Mouse (Mus musculus) layer of hippocampus, adult 9-11 months (tissue): Measurements from ENCODE around the gene Ikzf4.

ENCODE experiments used
- DNase-seq: peaks from one replicate; pipeline ENCODE4 v3.0.0; 2022

Ikzf4 gene

DNA sequence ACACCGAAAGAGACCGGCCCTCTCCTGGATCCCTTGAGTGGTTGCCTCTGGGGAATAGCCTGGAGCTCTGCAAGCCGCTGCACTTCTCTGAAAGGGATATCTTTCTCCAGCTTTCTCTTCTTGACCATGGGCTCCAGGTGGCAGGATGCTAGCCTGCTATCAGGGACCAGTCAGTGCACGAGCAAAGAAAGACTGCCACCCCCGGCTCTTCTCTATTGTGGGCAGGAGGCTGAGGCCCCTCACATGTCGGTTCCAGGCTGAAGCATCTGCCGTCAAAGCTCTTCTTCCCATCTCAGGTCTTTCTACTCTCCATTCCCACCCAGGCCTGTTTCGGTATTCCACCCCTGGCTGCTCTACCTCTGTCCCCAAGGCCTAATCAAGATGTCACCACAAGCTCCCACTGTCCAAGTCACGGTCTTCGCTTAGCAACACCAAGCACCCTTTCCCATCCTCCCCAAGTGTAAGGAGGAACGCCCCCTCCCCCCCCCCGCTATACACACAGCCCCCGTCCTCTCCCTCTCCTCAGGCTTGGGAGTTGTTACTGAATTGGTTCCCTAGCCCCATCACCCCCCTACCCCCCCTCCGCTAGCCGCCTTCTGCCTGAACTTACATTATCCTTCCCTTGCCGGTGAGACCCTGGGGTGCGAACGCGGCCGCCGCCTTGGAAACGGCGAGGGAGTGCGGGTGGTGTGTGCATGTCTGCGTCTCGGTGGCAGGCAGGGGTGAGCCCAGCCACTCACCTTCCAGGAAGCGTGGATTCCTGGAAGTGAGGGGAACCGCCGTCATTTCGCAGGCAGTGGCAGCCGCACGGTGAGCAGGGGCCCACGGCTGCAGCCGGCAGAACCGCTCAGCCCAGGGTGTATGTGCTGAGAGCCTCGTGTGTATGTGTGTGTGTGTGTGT is at the start of gene Ikzf4:
TSS of gene Ikzf4 (minus strand) at position 881 of the 901 bp plus-strand sequence.
- DNase-seq, result peak; percentile 33

- no peak for DNase-seq
Observed at GRCm38 (mm10) chr10:128695411-128695991, 49.7 kb upstream of the Ikzf4 start.

- DNase-seq, result no peak
Observed at GRCm38 (mm10) chr10:128674469-128675008, 28.7 kb upstream of the Ikzf4 start.

DNA sequence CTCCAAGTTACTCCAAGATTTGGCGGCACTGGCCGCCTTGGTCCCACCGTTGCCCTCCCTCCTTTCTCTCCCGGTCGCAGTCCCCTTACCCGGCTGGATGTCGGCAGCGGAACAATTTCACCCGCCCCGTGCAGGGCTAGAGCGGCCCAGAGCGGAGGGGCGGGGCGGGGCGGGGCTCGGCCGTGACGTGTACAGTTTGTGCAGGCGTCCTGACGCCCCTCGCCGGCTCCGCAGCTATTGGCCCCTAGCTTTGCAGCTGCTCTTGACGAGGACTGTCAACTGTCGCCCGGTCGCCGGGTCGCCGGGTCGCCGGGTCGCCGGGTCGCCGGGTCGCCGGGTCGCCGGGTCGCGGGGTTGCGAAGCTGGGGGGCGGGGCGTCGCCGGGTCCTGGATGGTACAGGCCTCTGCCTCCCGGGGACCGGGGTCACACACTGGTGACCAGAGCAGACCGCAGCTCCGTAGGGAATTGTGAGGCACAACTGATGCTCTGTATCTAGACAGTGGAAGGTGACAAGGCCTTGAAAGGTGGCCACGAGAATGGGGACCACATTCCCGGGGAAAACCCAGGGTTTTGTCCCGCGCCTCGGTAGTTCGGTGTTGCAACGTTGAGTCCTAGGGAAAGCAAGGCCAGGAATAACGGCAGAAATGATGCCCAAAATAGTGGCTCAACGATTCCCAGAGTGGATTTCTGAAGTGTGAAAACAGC is 28.1 kb upstream of the Ikzf4 start, which contains the start of gene Suox:
TSS of gene Suox (minus strand) at position 311 of the 706 bp plus-strand sequence.
- DNase-seq, result peak; percentile 84

- DNase-seq, result no peak
Observed at GRCm38 (mm10) chr10:128671148-128671547, 25.4 kb upstream of the Ikzf4 start.

DNA sequence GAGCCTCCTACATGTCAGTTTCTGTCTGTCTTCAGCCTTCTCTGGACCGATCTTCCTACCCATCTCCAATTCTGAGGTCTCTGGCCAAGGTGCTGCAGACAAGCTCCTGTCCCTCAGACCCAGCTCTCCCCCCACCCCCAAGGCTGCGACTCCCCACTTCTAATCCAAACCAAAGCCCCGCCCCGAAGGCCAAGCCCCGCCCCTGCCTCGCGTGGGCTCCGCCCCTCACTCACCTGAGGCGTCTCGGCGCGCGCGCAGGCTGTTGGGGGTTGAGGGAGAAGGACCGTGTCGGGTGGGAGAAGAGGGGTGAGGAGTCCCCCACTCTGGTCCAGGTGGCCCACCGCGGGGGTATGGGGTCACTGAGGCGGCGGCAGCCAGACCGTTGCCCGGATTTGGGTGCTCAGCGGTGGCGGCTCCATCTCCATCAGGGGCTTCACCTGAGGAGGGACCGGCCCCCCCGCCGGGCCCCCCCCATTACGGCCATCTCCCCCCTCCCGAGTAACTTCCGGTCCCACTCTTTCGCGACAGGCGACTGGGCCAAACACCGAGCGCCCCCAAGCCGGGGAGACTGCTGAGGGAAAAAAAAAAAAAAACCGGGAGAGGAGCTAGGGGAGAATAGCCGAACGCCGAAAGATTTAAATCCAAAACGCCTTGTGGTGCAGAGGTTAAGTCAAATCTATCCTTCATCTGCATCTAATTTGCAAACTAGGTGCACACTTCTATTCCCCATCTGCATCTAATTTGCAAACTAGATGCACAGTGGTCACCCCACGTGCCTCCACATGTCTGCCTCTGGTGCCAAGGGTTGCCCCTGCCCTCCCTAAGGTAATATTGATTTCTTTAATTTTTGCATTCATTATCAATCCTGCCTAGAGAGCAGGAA is 23.2 kb upstream of the Ikzf4 start:
- DNase-seq, result peak; percentile 47

GRCm38 (mm10) chr10:128665806-128666205 is 20.0 kb upstream of the Ikzf4 start:
- DNase-seq, result no peak

GRCm38 (mm10) chr10:128665307-128665706 is 19.5 kb upstream of the Ikzf4 start:
- DNase-seq, result no peak

DNA sequence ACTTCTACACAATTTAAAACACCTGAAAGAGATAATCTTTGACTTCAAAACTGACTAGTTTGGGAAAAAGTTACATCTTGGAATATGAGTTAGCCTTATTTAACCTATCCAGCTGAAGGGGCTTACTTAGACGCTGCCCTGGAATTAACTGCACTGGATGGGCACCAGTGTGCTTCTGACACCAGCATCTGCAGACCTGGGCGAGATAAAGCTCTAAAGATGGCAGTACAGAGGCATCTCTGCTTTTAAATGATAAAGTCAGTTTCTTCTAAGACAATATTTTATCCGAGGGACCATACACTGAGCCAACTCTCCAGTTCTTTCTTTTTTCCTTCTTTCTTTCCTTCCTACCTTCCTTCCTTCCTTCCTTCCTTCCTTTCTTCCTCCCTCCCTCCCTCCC is 19.0 kb upstream of the Ikzf4 start:
- DNase-seq, result no peak

- no peak for DNase-seq
Observed at GRCm38 (mm10) chr10:128663441-128664220, 17.8 kb upstream of the Ikzf4 start.

DNA sequence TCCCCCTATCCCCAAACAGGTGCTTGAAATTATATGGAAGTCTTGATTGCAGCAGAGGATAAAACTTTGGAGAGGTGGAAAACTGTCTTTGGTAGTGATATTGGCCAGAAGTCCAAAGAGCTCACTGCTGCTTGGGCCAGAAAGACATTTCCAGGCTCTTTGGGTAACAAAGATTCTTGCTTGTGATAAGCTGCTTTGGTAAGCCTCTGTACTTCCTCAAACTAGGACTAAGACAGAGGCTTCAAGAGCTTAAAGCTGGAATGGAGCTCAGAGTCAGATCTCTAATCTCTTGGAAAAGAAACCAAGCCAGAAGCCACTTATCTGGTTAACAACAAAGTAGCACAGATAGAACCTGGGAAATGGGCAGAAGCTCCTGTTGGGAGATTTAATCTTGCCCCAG is 16.7 kb upstream of the Ikzf4 start:
- DNase-seq, result no peak

DNA sequence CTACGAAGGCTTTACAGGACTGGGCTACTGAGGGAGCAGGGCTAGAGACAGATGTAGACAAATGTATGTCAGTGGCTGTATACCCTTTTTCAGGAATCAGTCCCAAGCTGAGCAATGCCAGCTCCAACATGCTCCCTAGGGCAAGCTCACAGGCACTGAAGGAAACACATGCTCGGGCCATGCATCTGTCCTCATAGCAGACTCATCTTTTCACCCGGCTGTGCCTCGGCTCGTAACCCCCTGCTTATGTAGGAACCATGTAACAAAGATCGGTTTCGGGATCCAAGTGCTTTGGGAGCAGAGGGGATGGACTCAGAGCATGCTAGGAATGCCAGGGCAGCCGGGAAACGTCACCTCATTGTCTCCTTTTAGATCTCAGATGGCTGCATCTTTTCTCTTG is 13.7 kb upstream of the Ikzf4 start:
- no peak for DNase-seq

- DNase-seq, result no peak
Observed at GRCm38 (mm10) chr10:128657844-128658243, 12.1 kb upstream of the Ikzf4 start.

DNA sequence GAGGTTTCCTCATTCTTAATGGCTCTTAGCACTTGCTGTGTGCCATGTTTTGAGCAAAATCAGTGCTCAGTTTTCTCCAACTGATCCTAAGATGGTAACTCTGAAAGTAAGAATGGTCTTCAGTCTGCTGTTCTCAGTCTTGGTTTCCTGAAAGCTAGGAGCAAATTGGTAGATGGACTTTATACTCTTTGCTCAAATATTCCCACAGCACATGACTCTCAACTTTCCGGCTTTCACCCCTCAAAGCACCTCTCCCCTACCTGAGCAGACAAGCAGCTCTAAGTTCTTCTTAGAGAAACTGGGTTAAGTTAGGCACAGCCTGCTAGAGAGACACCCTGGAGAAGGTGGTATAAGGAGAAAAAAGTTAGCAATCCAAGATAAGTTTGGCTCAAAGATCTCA is 10.9 kb upstream of the Ikzf4 start:
- no peak for DNase-seq

DNA sequence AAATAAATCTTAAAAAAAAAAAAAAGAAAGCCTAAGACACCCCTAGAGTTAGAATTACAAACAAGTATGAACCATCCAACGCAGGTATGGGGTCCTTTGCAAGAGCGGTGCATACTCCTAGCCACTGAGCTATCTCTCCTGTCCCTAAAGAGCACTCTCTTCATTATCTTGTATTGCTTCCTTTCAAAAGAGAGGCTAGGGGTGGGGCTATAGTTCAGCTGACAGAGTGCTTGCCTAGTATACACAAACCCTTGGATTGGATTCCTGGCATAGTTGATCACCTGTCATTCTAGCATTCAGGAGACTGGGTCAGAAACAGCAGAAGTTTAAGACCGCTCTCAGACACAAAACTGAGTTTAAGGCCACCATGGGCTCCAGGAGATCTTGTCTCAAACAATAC is 9.5 kb upstream of the Ikzf4 start:
- no peak for DNase-seq

GRCm38 (mm10) chr10:128653866-128654265 is 8.1 kb upstream of the Ikzf4 start:
- no peak for DNase-seq

DNA sequence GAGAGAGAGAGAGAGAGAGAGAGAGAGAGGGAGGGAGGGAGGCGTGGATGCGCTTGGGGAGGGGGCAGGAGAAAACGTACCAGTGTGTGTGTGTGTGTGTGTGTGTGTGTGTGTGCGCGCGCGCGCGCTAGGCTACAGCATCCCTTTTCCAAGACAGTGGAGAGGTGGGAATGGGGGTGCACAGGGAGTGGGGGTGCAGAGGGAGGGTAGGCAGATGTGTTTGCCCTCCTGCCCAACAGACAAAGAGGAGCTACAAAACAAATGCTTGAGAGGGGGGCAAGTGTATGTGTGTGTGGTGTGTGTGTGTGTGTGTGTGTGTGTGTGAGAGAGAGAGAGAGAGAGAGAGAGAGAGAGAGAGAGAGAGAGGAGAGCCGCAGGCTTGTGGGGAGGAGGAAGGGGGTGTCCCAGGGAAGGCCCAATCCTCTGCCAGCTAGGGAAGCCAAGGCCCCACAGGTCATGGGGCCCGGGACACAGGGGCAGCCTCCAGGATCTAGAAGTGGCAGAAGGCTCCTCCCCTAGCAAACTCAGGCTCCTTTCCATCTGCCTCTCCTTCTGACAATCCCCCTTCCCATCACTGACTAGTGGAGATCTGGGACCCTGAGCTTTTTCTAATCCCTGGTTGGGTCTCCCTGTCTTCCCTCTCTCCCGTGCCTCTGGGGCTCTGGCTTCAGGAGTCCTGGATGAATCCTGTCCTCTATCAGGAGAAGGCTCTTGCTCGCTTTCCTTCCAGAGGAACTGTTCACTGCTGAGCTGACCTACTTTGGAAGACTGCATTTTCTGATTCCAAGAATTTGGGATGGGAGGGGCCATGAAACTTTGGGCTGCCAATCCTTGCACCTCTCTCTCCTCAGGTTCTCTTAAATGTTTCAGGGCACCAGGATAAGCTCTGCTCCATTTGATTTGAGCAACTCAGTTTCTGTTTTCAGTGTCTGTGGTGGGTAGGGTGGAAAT is 623 bp upstream of the Ikzf4 start:
- DNase-seq, result no peak

DNA sequence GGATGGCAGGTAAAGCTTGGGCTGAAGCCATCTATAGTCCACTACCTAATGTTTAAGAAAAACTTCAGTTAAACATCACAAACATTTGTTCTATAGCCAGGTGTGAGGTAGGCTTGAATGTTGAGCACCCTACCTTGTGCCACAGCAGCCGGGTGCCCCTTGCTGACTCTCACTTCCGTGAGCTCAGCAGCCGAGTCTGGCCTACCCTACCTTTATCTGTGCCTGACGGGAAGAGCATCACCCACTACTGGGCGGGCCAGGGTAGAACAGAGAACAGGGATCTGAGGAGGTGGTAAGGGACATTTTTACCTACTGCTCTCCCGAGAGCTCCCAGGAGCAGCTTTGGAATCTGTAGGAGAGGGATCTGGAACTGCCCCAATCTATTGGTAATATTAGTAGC is 3.0 kb downstream of the Ikzf4 start:
- no peak for DNase-seq

DNA sequence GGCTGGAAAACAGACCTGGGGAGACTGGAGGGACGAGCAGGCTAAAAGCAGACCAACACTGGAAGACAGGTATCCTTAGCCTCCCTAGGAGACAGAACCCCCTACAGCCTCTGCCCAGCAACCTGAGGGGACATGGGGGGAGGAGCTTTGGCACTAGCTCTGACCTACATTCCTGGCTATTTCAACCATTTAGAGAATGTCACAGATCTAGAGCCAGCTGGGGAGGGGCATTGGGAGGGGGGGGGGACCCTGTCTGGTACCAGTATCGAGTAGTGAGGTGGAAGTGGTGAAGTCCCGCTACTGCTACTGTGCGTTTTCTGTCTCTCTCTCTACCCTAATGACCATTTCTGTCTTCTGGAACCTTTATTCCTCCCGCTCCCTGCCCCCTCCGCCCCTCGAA is 3.9 kb downstream of the Ikzf4 start:
- DNase-seq, result no peak

- no peak for DNase-seq
Observed at GRCm38 (mm10) chr10:128640891-128641290, 4.9 kb downstream of the Ikzf4 start.
